8 mouse cellular contexts compared by ENCODE assay signal in genomic region chr17:34101185-34101584, GRCm38 (mm10). TPM values are rescaled to one million over a fixed set of nuclear protein-coding genes. Genes with fewer than 3 reads are reported as not detected.
DNase-seq lines count a peak whose midpoint lies in the region; ATAC-seq and TF ChIP-seq lines count a peak whose summit lies in the region.

No protein-coding gene starts in this region.

- no peaks in the 10 kb centered on the region for H3K36me3 ChIP-seq in heart, embryonic 16.5 days (ENCODE audit: control insufficient read depth, insufficient read depth)
- no peaks in the 10 kb centered on the region for H3K36me3 ChIP-seq in hindbrain, embryonic 12.5 days
- H3K36me3 ChIP-seq in midbrain, embryonic 15.5 days (replicated peaks): no peaks in the 10 kb centered on the region

- H3K4me1 ChIP-seq in heart, embryonic 16.5 days (ENCODE audit: control insufficient read depth, insufficient read depth, low read length): peaks cover 8% of the 10 kb centered on the region
- H3K4me1 ChIP-seq in bone marrow, adult 2 months (ENCODE audit: control insufficient read depth, insufficient read depth, low read length): peaks cover 10% of the 10 kb centered on the region
- H3K4me1 ChIP-seq in hindbrain, embryonic 12.5 days: no peaks in the 10 kb centered on the region
- peaks cover 4% of the 10 kb centered on the region; the same call in 1 of the 2 replicates for H3K4me1 ChIP-seq in midbrain, embryonic 15.5 days

- H3K27me3 ChIP-seq in heart, embryonic 16.5 days (ENCODE audit: control insufficient read depth, insufficient read depth, low read length): no peaks in the 10 kb centered on the region
- H3K27me3 ChIP-seq in hindbrain, embryonic 12.5 days: peaks cover 7% of the 10 kb centered on the region; the same call in 1 of the 2 replicates
- no peaks in the 10 kb centered on the region for H3K27me3 ChIP-seq in midbrain, embryonic 15.5 days (replicated peaks)

- H3K4me2 ChIP-seq in heart, embryonic 16.5 days (ENCODE audit: low read depth, low read length): no peak overlapping the region
- no peak overlapping the region for H3K4me2 ChIP-seq in hindbrain, embryonic 12.5 days (replicated peaks)
- H3K4me2 ChIP-seq in midbrain, embryonic 15.5 days: no peak overlapping the region

- 0 out of 2 replicates have a peak, but pooled peaks have one; percentile 7 for ATAC-seq in heart, embryonic 16.5 days (replicated peaks; ENCODE audit: extremely low read depth, insufficient read depth, low FRiP score)
- 0 out of 2 replicates have a peak, but pooled peaks have one; percentile 16 for ATAC-seq in hindbrain, embryonic 12.5 days (ENCODE audit: low FRiP score)
- ATAC-seq in midbrain, embryonic 15.5 days (replicated peaks): peak; percentile 33; the same call in 1 of the 2 replicates

- intact Hi-C loops in left cerebral cortex, postnatal 10 days (cut with DNase I): loop anchor here (5.0 kb wide), 1 partner anchor 66 kb away; no protein-coding TSS in a partner anchor
- intact Hi-C loops in left cerebral cortex, postnatal 4 days (cut with DNase I): loop anchor here (10.0 kb wide), 1 partner anchor 64 kb away; no protein-coding TSS in a partner anchor

- H3K4me3 ChIP-seq in heart, embryonic 16.5 days (ENCODE audit: low read length): no peak overlapping the region
- no peak overlapping the region for H3K4me3 ChIP-seq in bone marrow, adult 2 months (replicated peaks; ENCODE audit: control insufficient read depth, low read depth, low read length)
- H3K4me3 ChIP-seq in hindbrain, embryonic 12.5 days: no peak overlapping the region
- H3K4me3 ChIP-seq in midbrain, embryonic 15.5 days: no peak overlapping the region

- WGBS in heart, embryonic 16.5 days: 25% methylated on average over 5 of the region's 5 CpGs
- 21% methylated on average over 5 of the region's 5 CpGs for WGBS in bone marrow, adult 2 months
- 35% methylated on average over 5 of the region's 5 CpGs for WGBS in hindbrain, embryonic 12.5 days
- whole genome bisulfite sequencing in midbrain, embryonic 15.5 days: 31% methylated on average over 5 of the region's 5 CpGs

- H3K9me3 ChIP-seq in heart, embryonic 16.5 days (replicated peaks; ENCODE audit: control insufficient read depth, low read length): no peaks in the 10 kb centered on the region
- H3K9me3 ChIP-seq in hindbrain, embryonic 12.5 days (replicated peaks): no peaks in the 10 kb centered on the region
- H3K9me3 ChIP-seq in midbrain, embryonic 15.5 days: no peaks in the 10 kb centered on the region

- DNase-seq in heart, adult 8-10 months (ENCODE audit: low spot score): no peak
- DNase-seq in cerebellum, adult 11-12 months: no peak
- no peak for DNase-seq in left cerebral cortex, postnatal 10 days (ENCODE audit: extremely low spot score in 1 of 2, low spot score in 2 of 2)
- no peak for DNase-seq in left cerebral cortex, postnatal 4 days

- TF ChIP-seq CTCF in bone marrow, adult 2 months (IDR thresholded peaks at IDR 0.05; ENCODE audit: control insufficient read depth, insufficient read depth, low read length): no peak

- H3K9ac ChIP-seq in heart, embryonic 16.5 days (ENCODE audit: low read length): no peak overlapping the region; the same call in 1 of the 2 replicates
- H3K9ac ChIP-seq in hindbrain, embryonic 12.5 days: no peak overlapping the region
- no peak overlapping the region for H3K9ac ChIP-seq in midbrain, embryonic 15.5 days

- H3K27ac ChIP-seq in heart, embryonic 16.5 days (ENCODE audit: low read length): no peak overlapping the region
- H3K27ac ChIP-seq in bone marrow, adult 2 months (ENCODE audit: control insufficient read depth, insufficient read depth, low read depth, low read length, poor library complexity): peak overlapping the region; percentile 99; the same call in 1 of the 2 replicates
- no peak overlapping the region for H3K27ac ChIP-seq in hindbrain, embryonic 12.5 days
- no peak overlapping the region for H3K27ac ChIP-seq in midbrain, embryonic 15.5 days

- no peak for TF ChIP-seq POLR2A in bone marrow, adult 2 months (IDR thresholded peaks at IDR 0.05; ENCODE audit: borderline replicate concordance, control insufficient read depth, low read depth, low read length)

RNA-seq across cellular contexts. Expression of gene H2-Oa, which starts 9.0 kb away (rescaled TPM):
- 0.97 and 3.1 TPM in 2 replicates for polyA plus RNA-seq in heart, embryonic 16.5 days (2015; fragmentation: Nextera tagmentation; extraction: Ambion mirVana)
- under 1 TPM in 2 of 4 experiments, not detected in 2; 0.25 to 0.28 TPM for total RNA-seq in heart, adult 8-10 months (2022)
- polyA plus RNA-seq in bone marrow, adult 2 months (2011; ENCODE audit: insufficient read depth, insufficient read length, low replicate concordance, missing spikeins): 3.9 and 6.3 TPM in 2 replicates
- polyA plus RNA-seq in hindbrain, embryonic 12.5 days (2016; fragmentation: Nextera tagmentation; extraction: Ambion mirVana): 0.29 and 0.39 TPM in 2 replicates
- not detected in 2 replicates for polyA plus RNA-seq in midbrain, embryonic 15.5 days (2015; fragmentation: Nextera tagmentation; extraction: Ambion mirVana)
- total RNA-seq in left cerebral cortex, postnatal 10 days (2021): under 1 TPM in 1 of 2 experiments, not detected in 1; 0.55 TPM
- total RNA-seq in left cerebral cortex, postnatal 4 days (2021): not detected

RNA-seq across cellular contexts. Expression of gene H2-DMa, which starts 18.2 kb away (rescaled TPM):
- polyA plus RNA-seq in heart, embryonic 16.5 days (2015; fragmentation: Nextera tagmentation; extraction: Ambion mirVana): 10.9 and 13.8 TPM in 2 replicates
- total RNA-seq in heart, adult 8-10 months (2022): 1 to 10 TPM; 2.2 to 3.9 (median 3.7) TPM
- 14.2 and 38.5 TPM in 2 replicates for polyA plus RNA-seq in bone marrow, adult 2 months (2011; ENCODE audit: insufficient read depth, insufficient read length, low replicate concordance, missing spikeins)
- 13.1 and 14.2 TPM in 2 replicates for polyA plus RNA-seq in hindbrain, embryonic 12.5 days (2016; fragmentation: Nextera tagmentation; extraction: Ambion mirVana)
- 17.2 and 18.8 TPM in 2 replicates for polyA plus RNA-seq in midbrain, embryonic 15.5 days (2015; fragmentation: Nextera tagmentation; extraction: Ambion mirVana)
- 10 to 100 TPM; 26.6 to 27.7 TPM for total RNA-seq in left cerebral cortex, postnatal 10 days (2021)
- total RNA-seq in left cerebral cortex, postnatal 4 days (2021): 10 to 100 TPM; 19.5 to 20.5 TPM

RNA-seq across cellular contexts. Expression of gene Brd2, which starts 21.2 kb away (rescaled TPM):
- 69.4 and 71.9 TPM in 2 replicates for polyA plus RNA-seq in heart, embryonic 16.5 days (2015; fragmentation: Nextera tagmentation; extraction: Ambion mirVana)
- 10 to 100 TPM; 61.0 to 75.7 (median 69.8) TPM for total RNA-seq in heart, adult 8-10 months (2022)
- polyA plus RNA-seq in bone marrow, adult 2 months (2011; ENCODE audit: insufficient read depth, insufficient read length, low replicate concordance, missing spikeins): 118 and 172 TPM in 2 replicates
- 137 and 151 TPM in 2 replicates for polyA plus RNA-seq in hindbrain, embryonic 12.5 days (2016; fragmentation: Nextera tagmentation; extraction: Ambion mirVana)
- polyA plus RNA-seq in midbrain, embryonic 15.5 days (2015; fragmentation: Nextera tagmentation; extraction: Ambion mirVana): 137 and 140 TPM in 2 replicates
- 100 to 1,000 TPM; 266 to 271 TPM for total RNA-seq in left cerebral cortex, postnatal 10 days (2021)
- total RNA-seq in left cerebral cortex, postnatal 4 days (2021): 100 to 1,000 TPM; 247 to 267 TPM

RNA-seq across cellular contexts. Expression of gene H2-DMb2, which starts 41.9 kb away (rescaled TPM):
- polyA plus RNA-seq in heart, embryonic 16.5 days (2015; fragmentation: Nextera tagmentation; extraction: Ambion mirVana): 2.5 and 6.1 TPM in 2 replicates
- 1 to 10 TPM in 2 of 4 experiments, under 1 TPM in 2; 0.65 to 1.1 (median 0.97) TPM for total RNA-seq in heart, adult 8-10 months (2022)
- 24.3 and 38.9 TPM in 2 replicates for polyA plus RNA-seq in bone marrow, adult 2 months (2011; ENCODE audit: insufficient read depth, insufficient read length, low replicate concordance, missing spikeins)
- 0.21 TPM in 1 of 2 replicates, not detected in the other for polyA plus RNA-seq in hindbrain, embryonic 12.5 days (2016; fragmentation: Nextera tagmentation; extraction: Ambion mirVana)
- polyA plus RNA-seq in midbrain, embryonic 15.5 days (2015; fragmentation: Nextera tagmentation; extraction: Ambion mirVana): 0.27 and 0.65 TPM in 2 replicates
- total RNA-seq in left cerebral cortex, postnatal 10 days (2021): 1 to 10 TPM in 1 of 2 experiments, under 1 TPM in 1; 0.99 to 1.4 TPM
- under 1 TPM; 0.34 to 0.40 TPM for total RNA-seq in left cerebral cortex, postnatal 4 days (2021)

RNA-seq across cellular contexts. Expression of gene H2-DMb1, which starts 51.7 kb away (rescaled TPM):
- polyA plus RNA-seq in heart, embryonic 16.5 days (2015; fragmentation: Nextera tagmentation; extraction: Ambion mirVana): 2.3 and 4.0 TPM in 2 replicates
- total RNA-seq in heart, adult 8-10 months (2022): 1 to 10 TPM; 1.8 to 3.0 (median 2.4) TPM
- polyA plus RNA-seq in bone marrow, adult 2 months (2011; ENCODE audit: insufficient read depth, insufficient read length, low replicate concordance, missing spikeins): 42.1 and 59.8 TPM in 2 replicates
- polyA plus RNA-seq in hindbrain, embryonic 12.5 days (2016; fragmentation: Nextera tagmentation; extraction: Ambion mirVana): 1.4 and 2.1 TPM in 2 replicates
- polyA plus RNA-seq in midbrain, embryonic 15.5 days (2015; fragmentation: Nextera tagmentation; extraction: Ambion mirVana): 0.79 and 1.2 TPM in 2 replicates
- total RNA-seq in left cerebral cortex, postnatal 10 days (2021): 1 to 10 TPM; 1.2 to 1.8 TPM
- total RNA-seq in left cerebral cortex, postnatal 4 days (2021): under 1 TPM; 0.46 to 0.97 TPM
